Mouse (Mus musculus): Measurements from ENCODE around the gene Tsen15.

- TF ChIP-seq CTCF (conservative IDR thresholded peaks at IDR 0.05; ENCODE audit: low read length) (no peak), POU5F1 (IDR thresholded peaks at IDR 0.05; ENCODE audit: borderline replicate concordance, low read length) (no peak)
Measured at GRCm38 (mm10) chr1:152434166-152434565, 47.7 kb upstream of the Tsen15 start.

Data from E14TG2a.4 (cell line).